Mouse (Mus musculus) liver, embryonic 14.5 days (tissue): ENCODE data around the gene Edn3.

ENCODE experiments used
- CTCF ChIP-seq: IDR thresholded peaks from 2 replicates; pipeline ENCODE4 v1.5.1; 2016; ENCODE audit warnings: antibody characterized with exemption, low read depth, control low read depth
- EP300 ChIP-seq: IDR thresholded peaks from 2 replicates; pipeline ENCODE4 v1.6.1; 2016; ENCODE audit warnings: antibody characterized with exemption, low read depth

- no peak for TF ChIP-seq CTCF
- no peak for TF ChIP-seq EP300
Observed at GRCm38 (mm10) chr2:174774177-174775111, 14.0 kb downstream of the Edn3 start.
